Mouse (Mus musculus): Measurements from ENCODE around the gene Arhgap35.

The Arhgap35 gene

GRCm38 (mm10) chr7:16525448-16525847, 89.3 kb downstream of the Arhgap35 start:
- in situ Hi-C loops (cut with MboI): no loop called here

GRCm38 (mm10) chr7:16524308-16524707, 90.5 kb downstream of the Arhgap35 start:
- in situ Hi-C loops (cut with MboI): no loop called here

GRCm38 (mm10) chr7:16519310-16519709, 95.5 kb downstream of the Arhgap35 start:
- in situ Hi-C loops (cut with MboI): loop anchor here (10.0 kb wide), 1 partner anchor 95 kb away; the partner anchor contains the start of gene Arhgap35

GRCm38 (mm10) chr7:16517198-16517597, 97.6 kb downstream of the Arhgap35 start:
- in situ Hi-C loops (cut with MboI): loop anchor here (10.0 kb wide), 1 partner anchor 98 kb away; the partner anchor contains the start of gene Arhgap35

- in situ Hi-C loops (cut with MboI): no loop called here
These were observed 107.5 kb downstream of the Arhgap35 start for GRCm38 (mm10) chr7:16507284-16507683.

- in situ Hi-C loops (cut with MboI): no loop called here
These were observed 109.6 kb downstream of the Arhgap35 start for GRCm38 (mm10) chr7:16505226-16505593.

GRCm38 (mm10) chr7:16504573-16505225, 110.1 kb downstream of the Arhgap35 start:
- in situ Hi-C loops (cut with MboI): no loop called here

- in situ Hi-C loops (cut with MboI): no loop called here
These were observed 113.2 kb downstream of the Arhgap35 start for GRCm38 (mm10) chr7:16501571-16501970.

GRCm38 (mm10) chr7:16499671-16500104, 115.1 kb downstream of the Arhgap35 start:
- in situ Hi-C loops (cut with MboI): no loop called here

- in situ Hi-C loops (cut with MboI): no loop called here
These were observed 118.5 kb downstream of the Arhgap35 start for GRCm38 (mm10) chr7:16496260-16496659.

GRCm38 (mm10) chr7:16493361-16493760, 121.4 kb downstream of the Arhgap35 start:
- in situ Hi-C loops (cut with MboI): no loop called here

- in situ Hi-C loops (cut with MboI): no loop called here
These were observed 122.6 kb downstream of the Arhgap35 start for GRCm38 (mm10) chr7:16492211-16492610.

GRCm38 (mm10) chr7:16491759-16492158, 123.0 kb downstream of the Arhgap35 start:
- in situ Hi-C loops (cut with MboI): no loop called here

- in situ Hi-C loops (cut with MboI): no loop called here
These were observed 124.8 kb downstream of the Arhgap35 start for GRCm38 (mm10) chr7:16489948-16490347.

- in situ Hi-C loops (cut with MboI): no loop called here
These were observed 126.0 kb downstream of the Arhgap35 start for GRCm38 (mm10) chr7:16488816-16489215.

- in situ Hi-C loops (cut with MboI): no loop called here
These were observed 137.2 kb downstream of the Arhgap35 start, which contains the start of gene Npas1 for GRCm38 (mm10) chr7:16477628-16478027. Npas1 (minus strand) TSS chr7:16477728.

GRCm38 (mm10) chr7:16476600-16476989, 138.2 kb downstream of the Arhgap35 start:
- in situ Hi-C loops (cut with MboI): no loop called here

GRCm38 (mm10) chr7:16475764-16476599, 138.8 kb downstream of the Arhgap35 start:
- in situ Hi-C loops (cut with MboI): no loop called here

- in situ Hi-C loops (cut with MboI): no loop called here
These were observed 139.5 kb downstream of the Arhgap35 start for GRCm38 (mm10) chr7:16475321-16475720.

- in situ Hi-C loops (cut with MboI): no loop called here
These were observed 140.3 kb downstream of the Arhgap35 start for GRCm38 (mm10) chr7:16474445-16474844.

- in situ Hi-C loops (cut with MboI): no loop called here
These were observed 140.9 kb downstream of the Arhgap35 start for GRCm38 (mm10) chr7:16473847-16474246.

GRCm38 (mm10) chr7:16472116-16472709, 142.6 kb downstream of the Arhgap35 start:
- in situ Hi-C loops (cut with MboI): no loop called here

GRCm38 (mm10) chr7:16471549-16471948, 143.2 kb downstream of the Arhgap35 start:
- in situ Hi-C loops (cut with MboI): no loop called here

Measured in mature B cell (primary cell).